Mouse (Mus musculus) brain, embryonic 14.5 days (tissue): Measurements from ENCODE around the gene Kcnh8.

Experiments used
- CTCF ChIP-seq: fragments of 200-500 bp; IDR thresholded peaks from 2 replicates; pipeline ENCODE4 v1.5.1; 2012; ENCODE audit warnings: inconsistent platforms, mild to moderate bottlenecking, moderate library complexity, borderline replicate concordance; ENCODE audit not compliant: insufficient read depth, insufficient read length; ENCODE audit errors: extremely low read depth
- POLR2A ChIP-seq: fragments of 200-500 bp; IDR thresholded peaks from 2 replicates; pipeline ENCODE4 v1.6.1; 2012; ENCODE audit warnings: mild to moderate bottlenecking, inconsistent platforms, borderline replicate concordance; ENCODE audit not compliant: poor library complexity, insufficient read depth, insufficient read length, severe bottlenecking; ENCODE audit errors: extremely low read depth

DNA sequence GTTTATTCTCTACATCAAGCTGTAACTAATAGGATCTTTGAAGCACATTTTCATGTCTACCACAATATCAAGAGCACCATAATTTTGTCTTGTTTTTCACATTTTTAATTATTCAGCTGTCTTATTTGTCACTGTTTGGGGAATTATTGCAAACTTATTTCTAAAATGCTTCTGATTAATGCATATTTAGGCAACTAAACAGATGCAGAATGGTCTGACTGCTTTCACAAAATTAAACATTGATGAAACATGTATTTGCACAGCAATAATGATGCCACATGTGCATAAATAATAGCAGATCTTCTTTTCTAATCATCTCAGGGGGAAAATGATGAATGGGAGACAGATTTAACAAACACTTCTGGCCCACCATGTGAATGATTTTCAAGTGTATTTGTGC is 341.5 kb downstream of the Kcnh8 start:
- no peak for TF ChIP-seq CTCF
- no peak for TF ChIP-seq POLR2A
